Mouse (Mus musculus) cerebellum, postnatal 10 days (tissue): ENCODE results near the gene Glt28d2.
A peak's percentile ranks its signal among the peaks of the same experiment; 100 is the strongest.
"Not testable (repeated sequence)": the region's sequence is repeated elsewhere in the genome, so short reads cannot be mapped to it uniquely, and the experiment has no call there.

Experiments used
- DNase-seq, 2 experiments: peaks; one replicate each; pipeline ENCODE4 v3.0.0; 2021; ENCODE audit warnings: mixed read lengths in 2 of 2

Gene Glt28d2

DNA sequence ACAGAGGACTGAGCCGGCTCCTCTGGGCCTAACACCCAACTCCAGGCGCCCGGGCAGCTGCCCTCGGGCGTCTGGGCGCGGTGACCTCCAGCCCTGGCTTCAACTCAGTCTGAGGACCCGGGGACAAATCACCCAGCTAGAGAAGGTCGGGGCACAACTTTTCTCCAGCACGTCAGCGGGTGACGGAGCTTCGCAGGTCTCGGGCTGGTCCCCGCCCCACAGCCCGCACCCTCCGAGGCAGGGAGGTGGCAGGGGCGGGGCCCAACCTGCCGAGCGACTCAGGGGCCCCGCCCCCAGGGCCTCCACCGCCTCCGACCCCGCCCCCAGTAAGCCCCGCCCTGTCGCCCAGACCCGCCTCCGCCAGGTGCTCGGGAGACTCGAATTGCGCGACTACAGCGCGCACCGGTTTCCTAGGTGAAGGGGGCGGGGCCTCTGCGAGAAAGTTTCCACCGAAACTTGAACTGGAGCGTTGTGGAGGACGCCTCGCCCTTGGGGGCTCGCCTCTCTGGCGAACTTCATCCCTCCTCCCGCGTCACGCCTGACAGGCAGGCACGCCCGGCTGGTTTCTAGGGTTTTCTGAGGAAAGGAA is at the start of gene Glt28d2, which contains the start of gene Gm37240:
Glt28d2 (minus strand) TSS at position 278 of the 589 bp plus-strand sequence.
Gm37240 (minus strand) TSS at position 280 of the 589 bp plus-strand sequence.
- peak; percentile 66 to 79 for DNase-seq

DNA sequence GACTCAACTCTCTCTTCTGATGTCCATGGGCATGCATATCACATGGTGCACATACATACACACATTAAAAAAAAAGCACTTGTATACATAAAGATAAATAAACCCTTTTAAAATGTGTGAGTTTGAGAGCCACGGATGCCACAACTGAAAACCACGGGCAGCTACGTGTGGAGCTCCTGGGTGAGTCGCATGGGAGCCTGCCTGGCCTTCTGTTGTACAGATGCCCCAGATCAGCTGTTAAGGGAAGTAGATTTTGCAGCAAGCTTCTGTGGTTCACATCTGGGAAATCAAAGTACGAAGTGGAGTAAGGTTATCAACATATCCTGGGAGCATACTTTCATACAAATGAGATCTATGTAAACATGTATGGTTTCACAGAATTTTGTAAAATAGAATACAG is 46.3 kb upstream of the Glt28d2 start:
- DNase-seq, result no peak

DNA sequence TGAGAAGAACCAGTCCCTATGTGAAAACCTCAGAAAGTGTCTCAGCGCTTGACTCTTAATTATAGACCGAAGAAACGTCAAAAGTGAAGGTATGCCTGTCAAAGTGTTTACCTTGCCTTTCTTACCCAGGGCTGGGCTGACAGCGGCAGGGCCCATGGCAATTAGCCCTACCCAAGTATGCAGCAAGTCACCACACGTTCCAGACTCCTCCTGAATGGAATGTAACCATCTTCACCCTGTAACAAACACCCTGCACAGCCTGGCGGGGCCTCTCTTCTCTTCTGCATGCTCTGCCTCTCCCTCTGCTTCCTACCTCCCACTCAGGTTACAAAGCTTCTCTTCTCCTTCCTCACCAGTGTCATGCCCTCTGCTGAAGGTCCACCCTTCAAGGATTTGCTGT is 44.5 kb upstream of the Glt28d2 start:
- DNase-seq, result no peak

DNA sequence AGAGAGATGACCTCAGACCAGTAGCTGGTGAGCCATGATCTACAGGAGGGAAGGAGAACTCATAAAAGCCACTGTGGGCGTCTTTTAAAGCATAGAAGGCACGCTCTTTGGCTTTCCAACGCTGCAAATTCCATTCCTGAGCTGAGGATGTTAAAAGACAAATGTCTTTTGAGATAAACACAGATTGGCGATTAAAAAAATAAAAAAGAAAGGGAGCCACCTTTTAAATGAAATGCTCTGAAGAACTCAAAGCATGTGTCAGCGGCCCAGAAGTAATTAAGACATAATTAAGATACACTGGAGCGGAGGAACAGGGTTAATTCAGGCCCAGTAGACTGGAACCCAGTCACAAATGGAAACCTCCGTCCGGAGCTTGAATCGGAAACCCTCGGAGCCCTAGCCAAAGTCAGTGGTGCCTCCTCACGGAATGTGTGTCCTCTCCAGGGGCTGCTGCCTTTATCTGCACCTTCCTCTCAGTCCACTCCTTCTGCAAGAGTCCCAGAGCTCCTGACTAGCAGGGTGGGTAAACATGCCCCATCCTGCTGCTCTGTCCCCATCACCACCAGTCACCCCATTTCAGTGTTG is 43.4 kb upstream of the Glt28d2 start:
- no peak for DNase-seq

- DNase-seq, result no peak
Measured at GRCm38 (mm10) chr3:85929711-85930110, 42.4 kb upstream of the Glt28d2 start.

GRCm38 (mm10) chr3:85928140-85928611 is 40.9 kb upstream of the Glt28d2 start:
- DNase-seq, result peak; percentile 16 to 54

- no peak for DNase-seq
Measured at GRCm38 (mm10) chr3:85927296-85927695, 40.0 kb upstream of the Glt28d2 start.

DNA sequence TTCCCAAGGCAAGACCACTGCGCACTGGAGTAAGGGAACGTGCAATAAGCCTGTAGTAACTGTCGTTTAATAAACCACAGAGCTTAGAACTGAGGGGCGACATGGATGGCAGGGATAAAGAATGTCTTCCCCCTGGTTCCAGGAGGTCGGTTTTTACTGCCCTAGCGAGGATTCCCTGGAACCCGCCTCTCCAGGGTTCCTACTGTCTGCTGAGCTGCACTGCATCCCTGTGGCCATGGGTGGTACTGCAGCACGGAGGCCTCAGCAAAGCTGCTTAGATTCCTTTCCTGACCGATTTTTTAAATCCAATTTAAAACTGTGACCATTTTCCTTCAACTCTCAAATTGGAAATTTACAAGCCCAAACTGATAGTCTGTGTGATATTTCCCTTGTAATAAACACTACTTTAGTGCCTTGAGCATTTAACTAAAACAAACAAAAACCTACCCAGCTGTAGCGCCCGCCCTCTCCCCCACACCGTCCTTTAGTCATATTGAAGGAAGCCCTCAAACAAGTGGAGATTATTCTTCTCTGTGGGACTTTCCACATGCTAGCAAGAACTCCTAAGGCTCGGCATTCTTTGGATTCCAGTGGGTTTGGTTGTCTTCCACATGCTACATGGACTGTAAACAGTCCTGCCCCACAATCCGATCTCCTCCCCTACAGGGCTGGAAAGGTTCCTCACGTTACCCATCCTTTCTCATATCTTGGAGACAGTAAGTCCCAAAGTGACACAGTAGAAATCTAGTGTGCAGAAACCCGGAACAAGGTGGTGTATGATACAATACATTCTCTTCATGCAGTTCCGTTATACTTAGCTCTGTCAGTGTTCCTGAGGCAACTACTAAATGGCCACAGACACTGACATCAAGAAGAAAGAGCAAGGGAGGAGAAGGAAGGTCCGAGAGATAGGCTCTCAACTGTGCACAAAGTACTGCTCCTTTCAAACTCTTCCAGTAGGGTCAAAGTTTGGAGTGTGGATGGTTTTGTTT is 36.9 kb upstream of the Glt28d2 start:
- peak; percentile 91 to 93 for DNase-seq

DNA sequence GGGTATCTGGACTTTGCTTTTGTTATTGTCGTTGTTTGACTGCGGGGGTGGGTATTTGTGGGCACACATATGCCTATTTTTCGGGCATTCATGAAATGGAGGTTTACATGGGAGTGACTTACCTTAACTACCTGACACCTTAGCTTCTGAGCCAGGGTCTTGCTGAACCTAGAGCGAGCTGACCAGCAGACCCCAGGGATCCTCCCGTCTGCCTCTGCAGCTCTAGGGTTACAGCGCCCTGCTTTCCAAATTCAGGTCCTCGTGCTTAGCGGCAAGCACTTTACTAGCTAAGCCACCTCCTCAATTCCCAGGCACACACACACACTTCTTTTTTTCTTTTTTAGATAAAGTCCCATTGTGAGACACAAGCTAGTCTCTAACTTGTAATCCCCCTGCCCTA is 36.0 kb upstream of the Glt28d2 start:
- no peak for DNase-seq

- DNase-seq, result peak; percentile 53 to 61
Measured at GRCm38 (mm10) chr3:85922331-85922730, 35.0 kb upstream of the Glt28d2 start.

DNA sequence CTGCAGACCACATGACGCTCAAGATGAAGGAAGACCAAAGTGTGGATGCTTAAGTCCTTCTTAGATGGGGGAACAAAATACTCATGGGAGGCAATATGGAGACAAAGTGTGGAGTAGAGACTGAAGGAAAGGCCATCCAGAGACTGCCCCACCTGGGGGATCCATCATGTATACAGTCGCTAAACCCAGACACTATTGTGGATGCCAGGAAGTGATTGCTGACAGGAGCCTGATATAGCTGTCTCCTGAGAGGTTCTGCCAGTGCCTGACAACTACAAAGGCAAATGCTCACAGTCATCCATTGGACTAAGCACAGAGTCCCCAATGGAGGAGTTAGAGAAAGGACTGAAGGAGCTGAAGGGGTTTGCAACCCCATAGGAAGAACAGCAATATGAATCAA is 33.4 kb upstream of the Glt28d2 start:
- DNase-seq, result not testable (repeated sequence)

DNA sequence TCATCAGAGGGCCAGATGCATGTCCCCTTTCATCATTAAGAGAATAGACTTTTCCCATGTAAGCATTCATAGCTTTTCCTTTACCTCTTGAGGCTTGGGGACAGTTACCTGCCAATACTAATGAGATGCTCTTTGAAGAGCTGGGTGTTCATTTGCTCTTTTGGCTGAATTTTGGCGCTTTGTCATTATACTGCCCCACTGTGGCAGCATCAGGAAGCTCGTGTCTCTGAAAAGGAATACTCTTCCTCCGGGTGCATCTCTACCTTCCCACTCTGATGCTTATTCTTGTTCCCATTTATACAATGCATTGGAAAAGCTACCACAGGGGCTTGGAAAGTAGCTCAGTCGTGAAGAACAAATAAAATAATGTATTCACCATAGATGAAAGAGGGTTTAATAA is 30.3 kb upstream of the Glt28d2 start:
- peak; percentile 75 to 77 for DNase-seq

DNA sequence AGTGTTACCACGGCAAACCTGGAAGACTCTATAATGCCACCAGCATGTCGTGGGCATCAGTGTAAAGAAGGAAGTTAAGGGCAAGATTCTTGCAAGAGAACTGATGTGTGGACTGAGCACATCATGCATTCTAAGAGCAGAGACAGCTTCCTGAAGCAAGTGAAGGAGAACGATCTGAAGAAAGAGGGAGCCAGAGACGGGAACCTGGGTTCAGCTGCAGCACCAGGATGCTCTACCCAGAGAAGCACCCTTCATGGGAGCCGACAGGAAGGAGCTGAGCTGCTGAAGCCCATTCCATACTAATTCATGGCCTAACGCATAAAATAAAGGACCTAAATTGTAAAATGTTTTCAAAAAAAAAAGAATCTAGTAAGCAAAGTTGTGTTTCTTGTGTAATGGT is 27.5 kb upstream of the Glt28d2 start:
- no peak for DNase-seq

- no peak for DNase-seq
Measured at GRCm38 (mm10) chr3:85907136-85907535, 19.8 kb upstream of the Glt28d2 start.

- no peak for DNase-seq
Measured at GRCm38 (mm10) chr3:85904371-85904770, 17.1 kb upstream of the Glt28d2 start.

- no peak for DNase-seq
Measured at GRCm38 (mm10) chr3:85895020-85895419, 7.7 kb upstream of the Glt28d2 start.

DNA sequence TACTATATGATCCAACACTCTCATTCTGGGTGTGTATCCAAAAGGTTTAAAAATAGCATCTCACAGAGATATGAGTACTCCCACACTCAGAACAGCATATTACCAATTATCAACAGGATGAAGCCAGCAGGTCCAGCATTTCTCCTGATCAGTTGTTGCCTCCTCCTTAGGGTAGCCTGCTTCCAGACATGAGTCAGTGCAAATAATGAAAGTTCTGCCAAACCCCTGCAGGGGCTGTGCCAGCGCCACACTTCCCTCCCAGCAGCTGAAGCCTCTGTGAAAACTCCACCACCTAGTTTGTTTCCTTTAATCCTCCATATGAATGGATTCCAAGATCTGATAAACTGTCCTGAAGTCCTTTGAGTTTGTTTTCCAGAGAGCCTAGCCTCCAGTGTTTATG is 4.3 kb upstream of the Glt28d2 start:
- no peak for DNase-seq

- DNase-seq, result peak; percentile 46 to 52
Measured at GRCm38 (mm10) chr3:85888221-85888671, 930 bp upstream of the Glt28d2 start.

GRCm38 (mm10) chr3:85886636-85887238 is 579 bp downstream of the Glt28d2 start:
- DNase-seq, result peak in 1 of 2 experiments; percentile 17

- DNase-seq, result no peak
Measured at GRCm38 (mm10) chr3:85885906-85886305, 1.4 kb downstream of the Glt28d2 start.

GRCm38 (mm10) chr3:85880687-85881086 is 6.6 kb downstream of the Glt28d2 start:
- no peak for DNase-seq

DNA sequence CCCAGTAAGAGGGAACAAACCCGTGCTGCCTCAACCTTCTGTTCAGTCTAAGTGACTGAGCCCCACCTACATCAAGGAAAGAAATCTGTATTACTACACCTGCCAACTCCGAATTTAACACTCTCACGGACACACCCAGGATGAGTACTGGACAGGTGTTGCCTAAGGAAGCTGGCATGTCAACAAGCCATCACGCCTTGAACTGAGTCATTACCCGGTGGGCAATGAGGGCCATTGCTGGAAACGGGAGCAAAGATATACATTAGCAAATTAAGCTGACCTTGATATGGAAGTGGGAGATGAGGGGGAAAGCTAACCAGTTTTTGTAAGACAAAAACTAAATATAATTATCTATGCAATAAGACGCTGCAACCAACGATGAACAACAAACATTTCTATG is 7.2 kb downstream of the Glt28d2 start:
- no peak for DNase-seq

- DNase-seq, result no peak
Measured at GRCm38 (mm10) chr3:85878911-85879310, 8.4 kb downstream of the Glt28d2 start.
